Mouse (Mus musculus) forebrain, embryonic 10.5 days (tissue): ENCODE data around the gene Tas2r137. TPM values are rescaled to one million over a fixed set of nuclear protein-coding genes. Genes with fewer than 3 reads are reported as not detected.
A peak's percentile ranks its signal among the peaks of the same experiment; 100 is the strongest.

Experiments
- DNase-seq: peaks from one replicate; pipeline ENCODE4 v3.0.0-alpha.2; 2017; ENCODE audit warnings: low spot score; ENCODE audit errors: extremely low spot score
- H3K27ac ChIP-seq: fragments of 300-500 bp; sonication (generic); 2 replicates; pipeline ENCODE4 v1.5.1; 2016; ENCODE audit warnings: mild to moderate bottlenecking
- H3K27me3 ChIP-seq: fragments of 300-500 bp; sonication (generic); 2 replicates; pipeline ENCODE4 v1.6.1; 2016; ENCODE audit warnings: mild to moderate bottlenecking; ENCODE audit not compliant: poor library complexity, severe bottlenecking
- H3K36me3 ChIP-seq: fragments of 300-500 bp; sonication (generic); replicated peaks from 2 replicates; pipeline ENCODE4 v1.6.1; 2016; ENCODE audit warnings: mild to moderate bottlenecking, moderate library complexity
- H3K4me1 ChIP-seq: fragments of 300-500 bp; sonication (generic); 2 replicates; pipeline ENCODE4 v1.6.1; 2016
- H3K4me3 ChIP-seq: fragments of 300-500 bp; sonication (generic); 2 replicates; pipeline ENCODE4 v1.5.1; 2016; ENCODE audit warnings: mild to moderate bottlenecking, moderate library complexity
- H3K9me3 ChIP-seq: fragments of 300-500 bp; sonication (generic); 2 replicates; pipeline ENCODE4 v1.6.1; 2016; ENCODE audit warnings: mild to moderate bottlenecking, moderate library complexity
- WGBS: fragments of 180-500 bp; shearing (Covaris S2); methylation state at CpG from one replicate; pipeline ENCODE4 v1.1.7; 2016; 5-methylcytosine and 5-hydroxymethylcytosine counted together
- polyA plus RNA-seq: library from polyadenylated mRNA; unstranded; fragments of >200 nt; fragmentation: Nextera tagmentation; extraction: Ambion mirVana; gene quantifications from 2 replicates; pipeline ENCODE4 v1.2.1, GENCODE M21; 2016

Tas2r137 gene
- not detected in 2 replicates for polyA plus RNA-seq

DNA sequence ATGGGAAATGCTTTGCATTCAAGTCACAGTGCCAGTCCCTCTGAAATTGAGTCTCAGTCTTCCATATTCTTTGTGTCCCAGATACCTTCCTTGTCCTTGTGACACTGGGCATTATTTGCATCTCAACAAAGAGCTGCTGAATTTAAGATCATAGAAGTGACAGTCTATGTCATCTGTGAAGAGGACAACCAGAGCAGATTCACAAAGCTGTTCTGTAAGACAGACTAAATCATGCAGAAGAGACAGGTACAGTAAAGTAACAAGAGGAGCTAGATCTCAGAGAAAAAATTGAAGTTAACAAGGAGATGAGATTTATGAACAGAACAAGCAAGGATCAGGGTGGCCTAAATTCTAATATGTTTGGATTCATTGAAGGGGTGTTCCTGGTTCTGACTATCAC, at the start of gene Tas2r137:
Gene Tas2r137, plus strand, starts transcription at position 301 of the 400 bp plus-strand sequence.
- peaks cover 8% of the 10 kb centered on the region; the same call in 1 of the 2 replicates for H3K36me3 ChIP-seq
- no peak within 1 kb of the TSS for H3K27ac ChIP-seq
- no peaks in the 10 kb centered on the region for H3K4me1 ChIP-seq
- H3K27me3 ChIP-seq, result no peaks in the 10 kb centered on the region
- no peak within 1 kb of the TSS for H3K4me3 ChIP-seq
- H3K9me3 ChIP-seq, result no peaks in the 10 kb centered on the region
- no peak for DNase-seq

DNA sequence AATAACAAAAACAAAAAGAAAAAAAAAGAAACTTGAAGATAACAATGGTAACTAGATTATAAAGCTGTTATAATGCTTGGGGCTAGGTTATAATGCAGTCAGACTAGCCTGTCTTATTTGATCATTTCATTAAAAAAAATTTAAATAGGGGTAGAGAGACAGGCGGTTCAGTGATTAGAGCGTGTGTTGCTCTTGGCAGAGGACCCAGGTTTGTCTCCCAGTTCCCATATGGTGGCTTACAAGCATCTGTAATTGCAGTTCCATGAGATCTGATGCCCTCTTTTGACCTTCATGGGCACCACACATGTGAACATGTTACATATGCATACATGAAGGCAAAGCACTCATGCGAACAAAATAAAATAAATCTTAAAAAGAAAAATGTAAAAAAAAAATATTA, 49.8 kb upstream of the Tas2r137 start:
- no peaks in the 10 kb centered on the region for H3K36me3 ChIP-seq
- no peak overlapping the region for H3K4me3 ChIP-seq
- no peak for DNase-seq
- peaks cover 2% of the 10 kb centered on the region; the same call in 1 of the 2 replicates for H3K4me1 ChIP-seq
- no peaks in the 10 kb centered on the region for H3K9me3 ChIP-seq
- no peak overlapping the region for H3K27ac ChIP-seq
- peaks cover 44% of the 10 kb centered on the region for H3K27me3 ChIP-seq
- WGBS, result 80% methylated on average over 3 of the region's 3 CpGs

DNA sequence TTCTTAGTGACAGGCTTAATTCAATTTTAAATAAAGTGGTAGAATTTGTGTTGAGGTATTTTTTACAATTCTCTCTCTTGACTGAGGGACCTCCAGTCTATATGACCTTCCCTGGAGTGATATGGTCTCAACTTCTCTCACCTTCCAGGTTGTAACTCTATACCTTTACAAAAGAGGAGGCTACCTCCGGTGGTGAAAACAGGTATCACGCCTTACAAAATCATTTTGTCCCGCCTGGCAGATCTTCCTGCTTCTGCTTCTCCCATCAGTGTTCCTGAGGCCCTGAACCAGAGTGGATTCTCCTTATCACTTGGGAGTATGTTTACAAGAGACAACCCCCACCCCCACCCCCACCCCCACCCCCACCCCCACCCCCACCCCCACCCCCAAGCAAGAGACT, 49.3 kb upstream of the Tas2r137 start:
- DNase-seq, result no peak
- peaks cover 40% of the 10 kb centered on the region for H3K27me3 ChIP-seq
- WGBS, result 39% methylated on average over 3 of the region's 3 CpGs

DNA sequence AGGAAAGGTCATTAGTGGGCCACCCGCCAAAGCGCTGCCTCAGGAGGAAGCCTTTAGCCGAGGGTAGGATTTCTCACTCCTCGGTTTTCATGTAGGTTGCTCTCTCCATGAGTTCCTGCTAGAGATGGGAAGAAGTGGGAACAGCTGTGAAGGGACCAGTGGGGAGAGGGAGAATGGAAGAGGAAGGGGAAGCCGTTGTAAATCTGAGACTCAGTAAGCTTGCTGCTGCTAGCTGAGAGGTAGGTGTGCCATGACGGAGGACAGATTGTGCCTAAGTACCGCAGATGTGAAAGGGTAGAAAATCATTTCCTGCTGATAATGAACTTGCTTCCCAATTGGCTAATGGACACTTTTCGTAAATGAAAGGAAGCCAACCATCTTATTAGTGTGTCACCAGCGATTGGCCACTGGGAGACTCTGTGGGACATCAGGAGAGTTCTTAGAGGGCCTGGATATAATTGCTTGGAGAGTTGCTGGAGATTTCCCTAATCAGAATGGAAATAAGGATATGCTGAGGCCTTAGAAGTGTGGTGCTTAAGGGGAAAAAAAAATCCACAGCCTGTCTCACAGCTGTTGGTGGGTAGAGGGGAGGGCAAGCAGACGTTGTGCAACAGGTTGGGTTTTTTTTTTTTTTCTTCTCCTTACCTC, 47.6 kb upstream of the Tas2r137 start:
- Histone ChIP-seq H3K9me3 (no peaks in the 10 kb centered on the region), H3K27ac (no peak overlapping the region), H3K4me3 (no peak overlapping the region), H3K4me1 (no peaks in the 10 kb centered on the region), H3K27me3 (peaks cover 23% of the 10 kb centered on the region), H3K36me3 (no peaks in the 10 kb centered on the region)
- 42% methylated on average over 10 of the region's 10 CpGs for WGBS
- DNase-seq, result no peak

More for the DNA sequence above, 49.3 kb upstream of the Tas2r137 start:
- Histone ChIP-seq H3K36me3 (no peaks in the 10 kb centered on the region), H3K4me3 (no peak overlapping the region), H3K9me3 (no peaks in the 10 kb centered on the region), H3K4me1 (no peaks in the 10 kb centered on the region), H3K27ac (no peak overlapping the region)

DNA sequence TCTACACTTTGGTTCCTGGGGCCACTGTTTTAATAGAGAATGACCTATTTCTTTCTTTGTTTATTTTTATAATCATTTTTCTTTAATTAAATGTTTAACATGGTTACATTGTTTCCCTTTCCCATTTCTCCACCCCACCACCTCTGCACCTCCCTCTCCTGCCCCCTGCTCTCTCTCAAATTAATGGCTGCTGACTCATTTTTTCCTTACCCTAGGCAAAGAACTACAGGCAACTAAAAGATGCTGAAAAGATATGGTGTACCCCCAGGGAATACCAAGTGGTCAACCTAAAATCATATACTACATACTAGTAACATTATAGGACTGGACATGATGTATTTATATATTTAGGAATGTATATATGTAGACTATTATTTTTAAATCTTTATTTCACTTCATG, 42.4 kb upstream of the Tas2r137 start:
- no peak overlapping the region for H3K27ac ChIP-seq
- no peak overlapping the region for H3K4me3 ChIP-seq
- no peak for DNase-seq
- H3K36me3 ChIP-seq, result no peaks in the 10 kb centered on the region
- H3K9me3 ChIP-seq, result no peaks in the 10 kb centered on the region
- H3K27me3 ChIP-seq, result 0 out of 2 replicates have a peak, but pooled peaks cover under 1% of the 10 kb centered on the region
- H3K4me1 ChIP-seq, result no peaks in the 10 kb centered on the region

DNA sequence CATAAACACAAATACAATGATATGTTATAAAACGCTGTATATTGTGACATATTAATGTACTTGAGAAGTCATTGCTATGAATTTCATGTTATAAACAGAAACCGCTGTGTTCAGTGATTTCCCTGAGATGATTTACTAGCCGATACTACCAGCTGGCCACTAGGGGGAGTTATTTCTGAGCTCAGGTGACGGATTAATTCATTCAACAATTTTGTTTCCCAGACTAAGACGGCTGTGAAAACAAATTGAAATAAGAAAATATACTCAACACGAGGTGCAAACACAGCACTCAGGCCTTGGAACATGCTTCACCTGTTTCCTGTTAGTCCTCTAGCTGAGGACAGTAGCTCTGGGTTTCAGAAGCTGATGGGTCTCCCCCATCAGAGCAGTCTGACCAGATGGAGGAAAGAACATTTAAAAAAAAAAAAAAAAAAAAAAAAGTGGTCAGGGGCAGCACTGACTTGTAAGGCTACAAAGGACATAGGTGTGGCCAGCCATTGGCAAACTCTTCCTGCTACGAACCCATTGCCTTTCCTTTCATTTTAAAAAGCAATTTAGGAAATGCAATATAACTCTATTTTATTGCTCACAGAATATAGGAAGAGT, 36.5 kb upstream of the Tas2r137 start:
- no peak overlapping the region for H3K4me3 ChIP-seq
- H3K27me3 ChIP-seq, result no peaks in the 10 kb centered on the region
- no peaks in the 10 kb centered on the region for H3K9me3 ChIP-seq
- no peaks in the 10 kb centered on the region for H3K4me1 ChIP-seq
- no peak overlapping the region for H3K27ac ChIP-seq
- WGBS, result 24% methylated on average over 7 of the region's 7 CpGs
- H3K36me3 ChIP-seq, result no peaks in the 10 kb centered on the region
- no peak for DNase-seq

DNA sequence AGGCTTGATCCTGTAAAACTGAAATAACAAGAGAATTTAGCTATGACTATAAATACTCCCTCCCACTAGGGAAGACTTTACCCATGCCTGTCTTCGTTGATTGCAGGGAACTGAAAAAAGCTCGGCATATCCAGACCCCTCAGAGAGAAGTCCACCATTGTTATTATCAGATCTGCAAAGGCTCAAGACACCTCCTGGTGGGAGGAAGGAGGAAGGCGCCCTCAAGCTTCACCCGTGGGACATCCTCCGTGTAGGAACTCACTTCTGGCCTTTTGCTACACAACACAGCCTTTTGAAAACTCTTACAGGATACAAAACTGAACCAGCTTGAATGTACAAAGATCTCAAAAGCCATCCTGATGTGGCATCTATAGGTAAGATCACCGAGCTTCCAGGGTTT, 25.3 kb upstream of the Tas2r137 start:
- no peaks in the 10 kb centered on the region for H3K27me3 ChIP-seq
- peaks cover 7% of the 10 kb centered on the region for H3K4me1 ChIP-seq
- H3K9me3 ChIP-seq, result no peaks in the 10 kb centered on the region
- H3K36me3 ChIP-seq, result no peaks in the 10 kb centered on the region
- no peak overlapping the region for H3K27ac ChIP-seq
- no peak overlapping the region for H3K4me3 ChIP-seq
- no peak for DNase-seq
- WGBS, result 52% methylated on average over 6 of the region's 6 CpGs

DNA sequence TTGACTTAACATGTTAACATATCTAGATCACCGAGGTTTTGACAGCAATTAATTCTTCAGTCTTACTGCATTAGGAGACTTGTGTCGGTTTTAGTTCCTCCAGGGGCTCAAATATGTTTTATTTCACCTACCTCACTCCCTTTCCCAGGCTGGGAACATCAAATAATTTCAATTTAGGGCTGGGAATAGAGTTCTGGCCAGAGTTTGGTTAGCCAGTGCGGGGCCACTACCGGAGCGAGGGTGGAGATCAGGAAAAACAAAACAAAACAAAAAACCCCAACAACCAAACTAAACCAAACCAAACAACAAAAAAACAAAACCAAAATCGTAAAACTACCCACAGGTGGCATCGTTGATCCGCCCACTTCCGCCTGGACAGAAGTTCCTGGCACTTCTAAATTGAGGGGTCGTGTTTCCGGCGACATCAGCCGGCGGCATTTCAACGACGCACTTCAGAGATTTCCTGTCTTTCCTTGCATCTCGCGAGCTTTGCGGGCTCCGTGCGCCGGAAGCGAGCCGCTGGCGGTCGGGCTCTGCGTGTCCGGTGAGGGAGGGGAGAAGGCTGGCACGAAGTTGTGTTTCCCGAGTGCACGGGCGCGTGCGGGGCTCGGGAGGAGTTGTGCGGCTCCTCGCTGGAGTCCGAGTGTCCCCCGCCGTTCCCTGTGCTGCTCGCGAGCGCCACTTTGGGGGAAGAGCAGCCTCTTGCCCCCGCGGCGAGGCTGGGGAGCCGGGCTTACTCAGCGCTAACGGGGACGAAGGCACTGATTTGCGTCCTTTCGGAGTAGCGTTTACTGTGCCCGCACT, 19.9 kb upstream of the Tas2r137 start, which contains the start of gene Ssbp1:
Gene Ssbp1, plus strand, starts transcription at position 437 of the 804 bp plus-strand sequence.
- WGBS, result under 1% methylated on average over 54 of the region's 54 CpGs
- Histone ChIP-seq H3K36me3 (peaks cover 32% of the 10 kb centered on the region), H3K9me3 (no peaks in the 10 kb centered on the region), H3K27ac (peak within 1 kb of the TSS; percentile 97), H3K4me1 (peaks cover 24% of the 10 kb centered on the region), H3K4me3 (peak within 1 kb of the TSS; percentile 82), H3K27me3 (no peaks in the 10 kb centered on the region)
- peak; percentile 94 for DNase-seq

DNA sequence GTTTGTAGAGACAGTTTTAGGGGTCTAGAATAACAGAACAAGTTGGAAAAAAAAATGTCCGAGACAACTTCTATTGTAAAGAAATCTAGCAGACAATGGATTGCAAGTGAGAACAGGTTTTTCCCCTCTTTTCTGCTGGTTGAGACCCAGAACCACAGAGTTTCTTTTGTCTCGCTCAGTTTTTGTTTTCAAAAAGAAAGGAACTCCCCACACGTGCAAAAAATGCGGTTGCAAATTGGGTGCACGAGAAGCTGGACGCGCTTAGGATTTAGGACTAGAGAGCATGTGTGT, 19.4 kb upstream of the Tas2r137 start:
- Histone ChIP-seq H3K27me3 (no peaks in the 10 kb centered on the region), H3K27ac (peak overlapping the region; percentile 97), H3K36me3 (peaks cover 37% of the 10 kb centered on the region), H3K4me1 (peaks cover 24% of the 10 kb centered on the region), H3K9me3 (no peaks in the 10 kb centered on the region), H3K4me3 (peak overlapping the region; percentile 82)
- DNase-seq, result no peak
- WGBS, result under 1% methylated on average over 7 of the region's 7 CpGs

DNA sequence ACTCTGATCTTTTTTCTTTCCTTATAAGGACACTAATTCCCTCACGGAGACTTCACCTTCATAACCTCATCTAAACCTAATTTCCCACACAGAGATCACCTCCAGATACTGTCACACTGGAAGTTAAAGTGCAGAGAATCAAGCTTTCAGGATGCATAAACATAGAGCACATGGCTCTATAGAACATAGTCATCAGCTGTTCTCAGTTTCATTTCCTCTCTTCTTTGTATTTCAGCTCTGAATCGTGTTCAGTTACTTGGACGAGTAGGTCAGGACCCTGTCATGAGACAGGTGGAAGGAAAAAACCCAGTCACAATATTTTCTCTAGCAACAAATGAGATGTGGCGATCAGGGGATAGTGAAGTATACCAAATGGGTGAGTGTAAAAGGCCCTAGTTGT, 14.9 kb upstream of the Tas2r137 start:
- H3K4me3 ChIP-seq, result no peak overlapping the region
- H3K27me3 ChIP-seq, result no peaks in the 10 kb centered on the region
- no peak for DNase-seq
- peaks cover 74% of the 10 kb centered on the region for H3K36me3 ChIP-seq
- no peak overlapping the region for H3K27ac ChIP-seq
- H3K4me1 ChIP-seq, result peaks cover 16% of the 10 kb centered on the region
- no peaks in the 10 kb centered on the region for H3K9me3 ChIP-seq
- WGBS, result 92% methylated on average over 4 of the region's 4 CpGs

DNA sequence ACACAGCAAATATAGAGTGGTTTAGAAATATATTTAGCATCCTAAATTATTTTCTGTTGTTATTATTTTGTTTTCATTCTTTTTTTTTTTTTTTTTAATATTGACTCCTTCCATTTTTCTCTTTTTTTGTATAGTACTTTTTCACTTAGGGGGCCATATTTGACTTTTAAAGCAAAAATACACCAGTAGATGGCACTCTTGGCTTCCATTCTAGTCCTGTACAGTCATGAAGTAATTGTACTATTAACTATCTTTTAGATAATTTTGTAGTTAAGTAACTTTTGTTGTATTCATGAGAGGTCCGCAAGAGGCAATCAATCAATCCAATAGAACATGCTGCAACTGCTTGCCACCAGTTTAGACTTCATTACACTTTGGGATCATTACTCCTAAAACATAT, 11.3 kb upstream of the Tas2r137 start:
- Histone ChIP-seq H3K4me3 (no peak overlapping the region), H3K36me3 (peaks cover 92% of the 10 kb centered on the region)

DNA sequence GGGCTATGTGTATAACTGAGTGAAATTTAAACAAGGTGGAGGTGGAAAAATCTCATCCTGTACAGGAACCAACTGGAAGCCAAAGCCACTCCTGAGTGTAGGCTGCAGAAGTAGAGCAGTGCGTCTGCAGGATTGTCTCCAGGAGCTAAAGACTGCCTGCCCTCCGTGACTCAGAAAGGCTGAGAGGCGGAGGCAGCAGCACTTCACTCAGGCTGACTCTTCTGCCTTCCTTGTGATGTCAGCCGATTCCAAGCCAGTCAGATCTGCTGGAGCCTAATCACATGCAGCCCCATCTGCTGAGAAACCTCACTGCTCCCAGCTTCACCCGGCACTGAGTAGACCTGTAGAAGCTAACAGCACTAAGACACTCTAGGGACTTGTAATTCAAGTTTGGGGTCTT, 8.7 kb upstream of the Tas2r137 start:
- H3K36me3 ChIP-seq, result peaks cover 87% of the 10 kb centered on the region

More for the DNA sequence above, 11.3 kb upstream of the Tas2r137 start:
- H3K9me3 ChIP-seq, result no peaks in the 10 kb centered on the region
- no peaks in the 10 kb centered on the region for H3K27me3 ChIP-seq
- H3K4me1 ChIP-seq, result no peaks in the 10 kb centered on the region
- WGBS, result 98% methylated on average over 1 of the region's 1 CpGs
- no peak overlapping the region for H3K27ac ChIP-seq
- DNase-seq, result no peak

DNA sequence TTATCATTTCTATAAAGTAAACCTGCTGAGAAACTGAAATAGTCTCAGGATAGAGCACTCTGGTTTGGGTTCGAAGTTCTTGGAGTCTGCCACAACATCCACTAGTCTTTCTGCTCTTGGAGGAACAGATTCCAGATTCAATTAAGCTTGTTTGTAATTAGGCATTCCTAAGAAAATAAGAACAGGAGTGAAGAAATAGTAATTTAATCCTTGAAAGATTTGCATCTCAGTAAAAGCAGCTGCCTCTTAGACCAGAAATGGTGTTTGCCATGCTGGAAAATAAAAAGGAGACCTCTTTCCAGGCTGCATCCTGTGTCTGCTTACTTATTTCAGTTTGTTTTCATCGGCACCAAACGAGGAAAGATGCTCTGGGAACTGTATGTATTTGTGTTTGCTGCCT, 2.2 kb downstream of the Tas2r137 start, which contains the start of gene Tas2r108:
Gene Tas2r108, plus strand, starts transcription at position 301 of the 400 bp plus-strand sequence.
- DNase-seq, result no peak
- H3K27me3 ChIP-seq, result no peaks in the 10 kb centered on the region
- H3K27ac ChIP-seq, result no peak within 1 kb of the TSS
- no peaks in the 10 kb centered on the region for H3K4me1 ChIP-seq
- H3K4me3 ChIP-seq, result no peak within 1 kb of the TSS
- H3K36me3 ChIP-seq, result no peaks in the 10 kb centered on the region
- no peaks in the 10 kb centered on the region for H3K9me3 ChIP-seq
- WGBS, result 89% methylated on average over 3 of the region's 3 CpGs

More for the DNA sequence above, 8.7 kb upstream of the Tas2r137 start:
- Histone ChIP-seq H3K27me3 (no peaks in the 10 kb centered on the region), H3K4me1 (no peaks in the 10 kb centered on the region), H3K4me3 (no peak overlapping the region), H3K9me3 (no peaks in the 10 kb centered on the region), H3K27ac (no peak overlapping the region)
- WGBS, result 93% methylated on average over 5 of the region's 5 CpGs
- no peak for DNase-seq
